19 mouse cellular contexts compared by ENCODE assay signal in the genomic region with DNA sequence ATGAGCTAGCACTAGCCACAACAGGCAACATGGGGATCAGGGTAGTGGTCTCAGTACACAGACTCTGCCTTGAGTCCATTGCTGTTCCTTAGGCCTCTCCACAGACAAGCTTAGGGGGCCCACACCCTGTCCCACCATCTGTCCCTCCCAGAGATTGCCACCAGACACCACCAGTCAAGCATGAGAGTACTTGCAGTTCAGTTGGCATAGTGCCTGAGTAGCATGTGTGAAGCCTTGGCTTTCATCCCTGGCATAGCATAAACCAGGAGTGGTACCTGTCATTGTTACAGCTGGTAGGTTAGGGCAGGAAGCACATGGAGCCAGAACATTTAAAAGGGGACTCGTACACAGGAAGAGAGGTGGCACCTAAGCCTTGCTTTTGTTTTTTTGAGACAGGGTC. TPM values are rescaled to one million over a fixed set of nuclear protein-coding genes. Genes with fewer than 3 reads are reported as not detected.
DNase-seq lines count a peak whose midpoint lies in the region; ATAC-seq and TF ChIP-seq lines count a peak whose summit lies in the region.
"Had no signal": no experiment of that assay in that cellular context is flagged by ENCODE, and none has a peak within 500 bp of the region (broad histone marks: within the 10 kb centered on the region; RNA-seq: fewer than 3 reads in every experiment).

No protein-coding gene starts in this region.

- H3K36me3 ChIP-seq in hindbrain, embryonic 15.5 days, result peaks cover 56% of the 10 kb centered on the region
- no peaks in the 10 kb centered on the region for H3K36me3 ChIP-seq in hindbrain, embryonic 10.5 days
- H3K36me3 ChIP-seq in heart, adult 2 months (ENCODE audit: control insufficient read depth, insufficient read depth, low read length), result no peaks in the 10 kb centered on the region
- H3K36me3 ChIP-seq: heart, embryonic 12.5 days; midbrain, embryonic 12.5 days had no signal

- 0 out of 2 replicates have a peak, but pooled peaks have one; percentile 2 for ATAC-seq in hindbrain, embryonic 15.5 days (ENCODE audit: low FRiP score, low read depth)
- ATAC-seq: lung, postnatal 0 days had no signal

- DNase-seq in hindbrain, embryonic 10.5 days (ENCODE audit: low spot score), result no peak
- DNase-seq in retina, postnatal 1 day, result peak; percentile 57
- DNase-seq in retina, embryonic 14.5 days (ENCODE audit: low spot score), result no peak
- peak; percentile 88 for DNase-seq in cerebellum, adult 9-10 months
- DNase-seq in heart, adult 2 months, result no peak
- no peak for DNase-seq in kidney, adult 8-10 months
- DNase-seq in adrenal gland, postnatal 25 days, result no peak
- DNase-seq: adrenal gland, postnatal 36 days; heart, postnatal 14 days; kidney, adult 2 months; kidney, postnatal 14 days; liver; right cerebral cortex, postnatal 4 days had no signal

- 62% methylated on average over 1 of the region's 1 CpGs for WGBS in hindbrain, embryonic 15.5 days
- 70% methylated on average over 1 of the region's 1 CpGs for WGBS in hindbrain, embryonic 10.5 days
- WGBS in heart, adult 2 months, result 41% methylated on average over 1 of the region's 1 CpGs

- intact Hi-C loops in heart, adult 2 months (cut with DNase I), result loop anchor here (1.0 to 5.0 kb wide), 4 partner anchors 47 to 219 kb away; a partner anchor contains a TSS

- H3K27ac ChIP-seq in hindbrain, embryonic 15.5 days (replicated peaks), result no peak overlapping the region
- no peak overlapping the region for H3K27ac ChIP-seq in hindbrain, embryonic 10.5 days
- no peak overlapping the region for H3K27ac ChIP-seq in heart, adult 2 months
- H3K27ac ChIP-seq: midbrain, embryonic 12.5 days; neural tube, embryonic 15.5 days had no signal

- H3K4me1 ChIP-seq in hindbrain, embryonic 15.5 days (replicated peaks), result no peaks in the 10 kb centered on the region
- peaks cover 15% of the 10 kb centered on the region for H3K4me1 ChIP-seq in hindbrain, embryonic 10.5 days (replicated peaks)
- no peaks in the 10 kb centered on the region for H3K4me1 ChIP-seq in heart, adult 2 months (ENCODE audit: control insufficient read depth, insufficient read depth, low read length)

- H3K9me3 ChIP-seq in hindbrain, embryonic 15.5 days, result no peaks in the 10 kb centered on the region
- H3K9me3 ChIP-seq in hindbrain, embryonic 10.5 days, result no peaks in the 10 kb centered on the region
- H3K9me3 ChIP-seq: heart, embryonic 12.5 days; midbrain, embryonic 12.5 days; neural tube, embryonic 15.5 days had no signal

- no peak overlapping the region for H3K4me3 ChIP-seq in hindbrain, embryonic 15.5 days
- H3K4me3 ChIP-seq in hindbrain, embryonic 10.5 days, result no peak overlapping the region
- no peak overlapping the region for H3K4me3 ChIP-seq in heart, adult 2 months
- H3K4me3 ChIP-seq: heart, embryonic 12.5 days; midbrain, embryonic 12.5 days; myocyte; neural tube, embryonic 15.5 days had no signal

- no peak for TF ChIP-seq POLR2A in heart, adult 2 months (IDR thresholded peaks at IDR 0.05; ENCODE audit: insufficient read depth, low read depth, low read length)

- peaks cover 44% of the 10 kb centered on the region for H3K27me3 ChIP-seq in hindbrain, embryonic 15.5 days
- peaks cover 98% of the 10 kb centered on the region for H3K27me3 ChIP-seq in hindbrain, embryonic 10.5 days (ENCODE audit: insufficient read depth, poor library complexity, severe bottlenecking)
- H3K27me3 ChIP-seq in heart, adult 2 months (ENCODE audit: control insufficient read depth, insufficient read depth, low read length), result peaks cover under 1% of the 10 kb centered on the region

- no peak for TF ChIP-seq EP300 in heart, adult 2 months (IDR thresholded peaks at IDR 0.05; ENCODE audit: insufficient read depth, low read depth, low read length)

- no peak for TF ChIP-seq CTCF in heart, adult 2 months (IDR thresholded peaks at IDR 0.05)

- no peak overlapping the region for H3K4me2 ChIP-seq in hindbrain, embryonic 15.5 days
- H3K4me2 ChIP-seq: heart, embryonic 12.5 days; midbrain, embryonic 12.5 days; neural tube, embryonic 15.5 days had no signal

- no peaks in the 10 kb centered on the region for H3K79me2 ChIP-seq in heart, adult 2 months (replicated peaks; ENCODE audit: control insufficient read depth, insufficient read depth, low read length)

- no peak overlapping the region for H3K9ac ChIP-seq in hindbrain, embryonic 15.5 days
- H3K9ac ChIP-seq in heart, adult 2 months (ENCODE audit: low read depth, low read length), result no peak overlapping the region
- H3K9ac ChIP-seq: heart, embryonic 12.5 days; midbrain, embryonic 12.5 days; neural tube, embryonic 15.5 days had no signal

RNA-seq across cellular contexts. Expression of a gene that starts 11.8 kb away (rescaled TPM):
- polyA plus RNA-seq in hindbrain, embryonic 15.5 days (2015; fragmentation: Nextera tagmentation; extraction: Ambion mirVana), result 20.8 and 24.7 TPM in 2 replicates
- 4.4 and 8.4 TPM in 2 replicates for polyA plus RNA-seq in hindbrain, embryonic 10.5 days (2016; fragmentation: Nextera tagmentation; extraction: Ambion mirVana)
- total RNA-seq in heart, adult 2 months (2021), result under 1 TPM; 0.61 to 0.86 TPM
- 1.4 and 1.8 TPM in 2 replicates for polyA plus RNA-seq in heart, adult 2 months (2012; rRNA removed)
- 8.3 and 8.4 TPM in 2 replicates for total RNA-seq in adrenal gland, postnatal 25 days (2021)

RNA-seq across cellular contexts. Expression of a gene that starts 16.3 kb away (rescaled TPM):
- 6.1 and 7.0 TPM in 2 replicates for polyA plus RNA-seq in hindbrain, embryonic 15.5 days (2015; fragmentation: Nextera tagmentation; extraction: Ambion mirVana)
- 3.2 and 3.6 TPM in 2 replicates for polyA plus RNA-seq in hindbrain, embryonic 10.5 days (2016; fragmentation: Nextera tagmentation; extraction: Ambion mirVana)
- total RNA-seq in heart, adult 2 months (2021), result 1 to 10 TPM; 8.1 to 8.6 TPM
- polyA plus RNA-seq in heart, adult 2 months (2012; rRNA removed), result 23.3 and 24.0 TPM in 2 replicates
- 11.7 and 14.3 TPM in 2 replicates for total RNA-seq in adrenal gland, postnatal 25 days (2021)

RNA-seq across cellular contexts. Expression of a gene that starts 29.3 kb away (rescaled TPM):
- 0.47 and 1.5 TPM in 2 replicates for polyA plus RNA-seq in hindbrain, embryonic 15.5 days (2015; fragmentation: Nextera tagmentation; extraction: Ambion mirVana)
- polyA plus RNA-seq in hindbrain, embryonic 10.5 days (2016; fragmentation: Nextera tagmentation; extraction: Ambion mirVana), result 0.37 and 0.58 TPM in 2 replicates
- total RNA-seq in heart, adult 2 months (2021), result 1 to 10 TPM; 4.0 to 4.1 TPM
- 16.3 and 19.3 TPM in 2 replicates for polyA plus RNA-seq in heart, adult 2 months (2012; rRNA removed)
- 6.1 and 7.8 TPM in 2 replicates for total RNA-seq in adrenal gland, postnatal 25 days (2021)
- polyA plus RNA-seq: midbrain, embryonic 12.5 days had no signal

RNA-seq across cellular contexts. Expression of a gene that starts 41.8 kb away (rescaled TPM):
- polyA plus RNA-seq in hindbrain, embryonic 15.5 days (2015; fragmentation: Nextera tagmentation; extraction: Ambion mirVana), result 0.45 and 0.52 TPM in 2 replicates
- polyA plus RNA-seq in hindbrain, embryonic 10.5 days (2016; fragmentation: Nextera tagmentation; extraction: Ambion mirVana), result 0.64 and 1.0 TPM in 2 replicates
- 1 to 10 TPM; 6.1 to 6.4 TPM for total RNA-seq in heart, adult 2 months (2021)
- 5.4 and 8.6 TPM in 2 replicates for polyA plus RNA-seq in heart, adult 2 months (2012; rRNA removed)
- total RNA-seq in adrenal gland, postnatal 25 days (2021), result 3.7 and 4.8 TPM in 2 replicates

RNA-seq across cellular contexts. Expression of a gene that starts 49.0 kb away (rescaled TPM):
- 65.6 and 78.2 TPM in 2 replicates for polyA plus RNA-seq in hindbrain, embryonic 15.5 days (2015; fragmentation: Nextera tagmentation; extraction: Ambion mirVana)
- 55.3 and 58.5 TPM in 2 replicates for polyA plus RNA-seq in hindbrain, embryonic 10.5 days (2016; fragmentation: Nextera tagmentation; extraction: Ambion mirVana)
- 10 to 100 TPM; 39.3 to 39.6 TPM for total RNA-seq in heart, adult 2 months (2021)
- 55.8 and 76.6 TPM in 2 replicates for polyA plus RNA-seq in heart, adult 2 months (2012; rRNA removed)
- 64.6 and 66.2 TPM in 2 replicates for total RNA-seq in adrenal gland, postnatal 25 days (2021)

Comparison
In these comparisons a context has a peak if more than half of its experiments do, and no peak if none do; other contexts are left out.
1. DNase-seq: peak in retina, postnatal 1 day (single experiment) and cerebellum, adult 9-10 months (single experiment); none in hindbrain, embryonic 10.5 days (single experiment), retina, embryonic 14.5 days (single experiment), heart, adult 2 months (0 of 2), kidney, adult 8-10 months (0 of 2) and adrenal gland, postnatal 25 days (single experiment).